Mouse (Mus musculus): ENCODE results near the gene Fhit.
"Not testable (repeated sequence)": the region's sequence is repeated elsewhere in the genome, so short reads cannot be mapped to it uniquely, and the experiment has no call there.

Fhit gene

DNA sequence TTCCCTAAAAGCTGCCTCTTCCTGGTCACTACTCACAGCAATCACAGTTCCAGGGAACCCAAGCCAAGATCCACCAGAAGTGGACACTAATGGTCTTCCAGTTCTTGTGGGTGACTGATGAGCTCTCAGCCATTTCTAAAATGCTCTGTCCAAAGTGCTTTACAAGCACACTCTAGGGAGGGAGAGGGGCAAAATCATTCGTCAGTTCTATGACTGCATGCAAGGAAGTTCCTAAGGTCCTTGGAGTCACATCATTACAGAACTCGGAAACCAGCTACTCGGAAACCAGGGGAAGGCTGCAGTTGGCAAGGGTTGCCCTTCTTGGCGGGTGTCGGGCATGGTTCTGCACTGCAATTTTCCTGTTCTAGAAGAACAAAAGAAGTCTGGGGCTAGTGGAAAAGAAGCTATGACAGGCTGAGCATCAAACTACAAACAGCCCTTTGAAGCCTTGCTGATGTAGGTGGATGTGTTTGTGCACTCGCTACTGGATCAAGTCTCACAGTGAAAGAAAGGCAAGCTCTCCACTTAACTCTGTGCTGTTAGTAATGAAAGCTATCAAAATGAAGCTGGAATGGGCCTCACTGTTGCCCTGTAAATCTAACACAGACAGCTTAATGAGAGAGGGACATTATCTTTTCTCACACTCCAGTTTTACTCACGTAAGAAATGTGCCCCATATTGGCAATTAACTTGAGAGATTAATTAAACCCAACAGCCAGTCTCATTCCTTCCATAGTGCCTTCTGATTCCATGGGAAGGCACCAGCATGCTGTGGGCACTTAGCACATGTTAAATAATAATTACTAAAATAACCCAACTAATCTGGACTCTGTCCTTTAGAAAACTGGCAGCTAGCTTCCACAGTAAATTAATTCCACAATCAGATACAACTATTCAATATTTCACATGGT lies 243.7 kb downstream of the Fhit start:
- DNase-seq (ENCODE audit: low spot score): no peak

DNA sequence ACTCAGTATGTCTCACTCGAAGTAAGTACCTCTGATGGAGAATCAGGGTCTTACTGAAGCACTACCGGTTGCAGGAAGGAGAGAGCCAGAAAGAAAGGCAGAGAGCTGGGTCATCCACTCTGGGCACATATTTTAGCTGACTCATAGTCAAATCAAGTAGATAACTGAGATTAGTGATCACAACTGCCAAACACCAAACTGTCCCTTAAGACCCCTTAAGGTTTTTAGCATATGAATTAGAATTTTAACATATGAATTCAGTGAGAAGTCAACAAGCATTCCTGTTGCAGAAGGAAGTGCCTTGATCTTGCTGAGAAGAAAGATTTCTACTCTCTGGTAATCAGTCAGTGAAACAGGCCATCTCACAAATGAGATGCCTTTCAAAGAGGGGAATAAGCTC lies 253.8 kb downstream of the Fhit start:
- DNase-seq (ENCODE audit: low spot score): no peak

DNA sequence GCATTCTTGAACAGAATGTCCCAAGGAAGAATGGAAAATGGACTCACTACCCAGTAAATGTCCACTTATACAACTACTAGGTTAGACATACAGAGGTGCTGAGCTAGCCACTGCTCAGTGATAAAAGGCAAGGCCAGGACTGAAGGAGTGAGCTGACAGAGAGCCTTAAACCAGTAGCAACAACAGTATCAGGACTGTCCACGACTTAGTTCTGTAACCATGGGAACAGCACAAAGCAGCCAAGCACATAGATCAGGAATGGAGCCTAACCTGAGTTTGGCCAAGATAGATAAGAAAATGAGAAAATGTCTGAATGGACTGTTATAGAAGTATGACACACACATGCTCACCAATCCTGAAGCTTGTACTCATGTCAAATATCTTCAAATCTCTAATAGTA lies 279.1 kb downstream of the Fhit start:
- no peak for DNase-seq (ENCODE audit: low spot score)

- no peak for DNase-seq (ENCODE audit: low spot score)
Observed at GRCm38 (mm10) chr14:10880749-10881148, 281.1 kb downstream of the Fhit start.

GRCm38 (mm10) chr14:10874595-10875372 lies 287.1 kb downstream of the Fhit start:
- no peak for DNase-seq (ENCODE audit: low spot score)

DNA sequence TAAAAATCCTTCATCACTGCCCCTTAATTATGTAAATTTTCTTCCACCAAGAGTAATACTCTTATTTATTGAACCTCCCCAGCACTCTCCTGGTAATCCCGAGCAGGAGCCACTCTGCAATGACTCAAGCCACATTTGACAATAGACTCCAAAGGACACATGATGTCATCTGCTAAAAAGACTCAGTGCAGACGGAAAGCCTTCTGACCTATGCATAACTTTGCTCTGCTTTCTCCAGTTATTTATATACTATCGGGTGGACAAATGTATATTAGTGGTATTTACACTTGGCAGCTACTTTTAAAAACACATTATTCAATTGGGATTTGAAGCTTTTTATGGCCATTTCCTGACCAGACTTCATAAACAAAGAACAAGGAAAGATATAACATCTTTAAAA lies 304.2 kb downstream of the Fhit start:
- DNase-seq (ENCODE audit: low spot score): no peak

GRCm38 (mm10) chr14:10851936-10852335 lies 309.9 kb downstream of the Fhit start:
- DNase-seq (ENCODE audit: low spot score): no peak

GRCm38 (mm10) chr14:10836001-10836400 lies 325.8 kb downstream of the Fhit start:
- no peak for DNase-seq (ENCODE audit: low spot score)

GRCm38 (mm10) chr14:10824819-10825218 lies 337.0 kb downstream of the Fhit start:
- no peak for DNase-seq (ENCODE audit: low spot score)

DNA sequence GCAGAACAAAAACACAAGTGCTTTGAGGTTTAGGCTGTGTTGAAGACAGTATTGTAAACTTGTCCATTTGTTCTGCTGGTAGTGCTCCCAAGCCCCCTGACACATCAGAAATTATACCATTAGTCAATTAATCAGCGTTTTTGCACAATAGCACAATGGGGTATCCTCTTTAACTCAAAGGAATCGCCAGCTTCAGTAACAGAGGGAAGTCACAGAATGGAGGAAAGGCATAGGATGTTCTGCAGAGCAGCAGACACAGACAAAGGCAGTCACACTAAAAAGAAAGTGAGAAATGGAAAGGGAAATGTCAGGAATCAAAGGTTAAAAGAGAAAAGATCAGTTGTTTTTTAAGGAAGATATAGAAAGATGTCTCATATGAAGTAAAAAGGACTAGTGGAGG lies 348.3 kb downstream of the Fhit start:
- no peak for DNase-seq (ENCODE audit: low spot score)

DNA sequence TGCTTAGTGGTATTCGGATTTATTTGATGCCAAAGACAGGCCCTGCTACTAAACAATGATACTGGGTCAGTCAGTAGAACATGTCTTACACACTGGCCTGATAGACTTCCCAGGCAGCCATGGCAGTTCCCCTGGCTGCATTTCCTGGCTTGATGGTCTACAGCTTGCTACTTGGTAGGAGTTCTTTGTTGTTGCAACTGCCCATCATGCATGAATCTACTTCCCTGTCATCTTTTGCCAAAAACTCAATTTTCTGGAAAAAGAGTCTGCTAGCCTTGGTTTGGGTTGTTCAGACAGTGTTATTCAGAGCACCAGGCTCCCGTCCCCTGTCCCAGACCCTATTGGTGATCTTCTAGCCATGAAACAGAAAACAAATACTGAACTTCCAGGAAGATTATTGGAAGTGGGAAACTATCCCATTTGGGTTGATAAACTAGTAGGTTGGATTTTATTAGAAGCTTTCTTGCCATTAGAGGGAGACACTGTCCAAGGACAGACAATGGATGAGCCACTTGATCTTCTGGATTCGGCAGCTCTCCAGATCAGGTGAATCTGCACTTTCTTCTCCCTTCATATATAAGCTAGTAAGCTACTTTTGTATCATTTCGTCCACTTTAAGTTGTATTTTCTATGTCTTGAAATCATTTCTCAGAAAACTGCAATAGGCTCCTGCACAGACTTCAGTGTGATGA lies 363.2 kb downstream of the Fhit start:
- no peak for DNase-seq (ENCODE audit: low spot score)

GRCm38 (mm10) chr14:10797595-10797994 lies 364.2 kb downstream of the Fhit start:
- no peak for DNase-seq (ENCODE audit: low spot score)

GRCm38 (mm10) chr14:10795498-10796075 lies 366.2 kb downstream of the Fhit start:
- no peak for DNase-seq (ENCODE audit: low spot score)

DNA sequence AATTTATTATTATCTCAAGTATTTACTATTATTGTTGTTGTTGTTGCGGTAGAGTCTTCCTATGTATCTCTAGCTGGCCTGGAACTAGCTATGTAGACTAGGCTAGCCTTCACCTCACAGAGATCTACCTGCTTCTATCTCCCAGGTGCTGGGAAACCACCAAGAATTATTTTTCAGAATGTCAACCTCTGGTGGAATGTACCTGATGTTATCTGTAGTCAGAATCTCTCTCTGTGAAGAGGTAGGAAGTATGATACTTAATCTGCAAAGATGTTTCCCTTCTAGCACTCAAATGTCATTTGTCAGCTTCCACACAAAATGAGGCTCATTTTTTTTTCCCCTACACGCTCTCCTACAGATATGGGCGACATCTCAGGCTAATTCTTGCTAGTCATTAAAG lies 377.9 kb downstream of the Fhit start:
- DNase-seq (ENCODE audit: low spot score): no peak

GRCm38 (mm10) chr14:10778721-10779120 lies 383.1 kb downstream of the Fhit start:
- DNase-seq (ENCODE audit: low spot score): no peak

GRCm38 (mm10) chr14:10754883-10755282 lies 407.0 kb downstream of the Fhit start:
- DNase-seq (ENCODE audit: low spot score): not testable (repeated sequence)

DNA sequence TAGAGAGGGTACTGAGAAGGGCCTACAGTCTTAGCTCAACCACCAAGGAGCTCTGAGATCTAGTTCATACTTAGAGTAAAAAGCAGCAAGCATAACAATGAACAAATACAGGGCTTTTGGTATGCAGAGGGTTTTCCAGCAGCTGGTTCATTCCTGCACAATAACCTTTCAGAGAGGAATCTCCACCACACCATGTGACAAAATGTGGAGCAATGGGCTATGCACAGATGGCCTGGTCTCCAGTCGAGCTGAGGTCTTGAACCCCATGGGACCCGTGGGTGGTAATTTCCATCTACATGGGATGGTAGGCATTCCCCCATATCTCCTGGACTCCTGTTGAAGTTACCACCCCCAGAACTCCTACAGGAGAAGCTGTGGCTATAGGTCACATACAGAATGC lies 423.8 kb downstream of the Fhit start:
- no peak for DNase-seq (ENCODE audit: low spot score)

GRCm38 (mm10) chr14:10722525-10722924 lies 439.3 kb downstream of the Fhit start:
- DNase-seq (ENCODE audit: low spot score): no peak

DNA sequence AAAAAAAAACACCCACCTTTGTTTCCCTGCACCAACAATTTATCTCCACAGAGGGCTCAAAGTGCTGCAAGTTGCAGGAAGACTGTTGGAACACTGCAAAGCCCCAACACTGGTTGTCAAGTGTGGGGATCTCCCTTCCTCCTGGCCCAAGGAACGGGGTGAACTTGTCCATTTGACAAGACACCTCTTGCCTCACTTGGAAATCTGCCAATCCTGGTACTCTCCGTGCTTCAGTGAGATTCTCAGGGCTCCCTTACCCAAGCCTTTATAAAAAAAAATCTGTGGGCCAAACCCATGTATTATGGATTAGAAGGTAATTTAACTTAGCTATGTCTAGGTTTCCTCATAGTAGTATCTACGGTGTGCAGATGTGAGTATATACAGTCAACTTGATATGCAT lies 448.9 kb downstream of the Fhit start:
- no peak for DNase-seq (ENCODE audit: low spot score)

DNA sequence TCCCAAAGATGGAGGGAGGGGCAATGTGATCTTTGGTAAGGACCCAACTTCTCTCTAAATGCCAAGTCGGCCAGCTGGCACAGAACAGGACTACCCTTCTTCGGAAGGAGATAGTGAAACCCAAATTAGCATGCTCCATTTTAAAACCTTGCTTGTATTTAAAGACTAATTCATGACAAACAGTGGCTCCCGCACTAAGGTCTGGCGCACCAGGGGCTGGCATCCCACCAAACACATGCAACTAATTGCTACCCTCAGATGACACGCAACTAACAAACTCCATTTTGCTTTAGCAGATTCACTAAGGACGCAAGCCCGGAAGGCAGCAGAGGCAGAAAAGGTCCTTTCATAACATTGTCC lies 449.3 kb downstream of the Fhit start:
- DNase-seq (ENCODE audit: low spot score): no peak

- no peak for DNase-seq (ENCODE audit: low spot score)
Observed at GRCm38 (mm10) chr14:10711841-10712521, 449.9 kb downstream of the Fhit start.

DNA sequence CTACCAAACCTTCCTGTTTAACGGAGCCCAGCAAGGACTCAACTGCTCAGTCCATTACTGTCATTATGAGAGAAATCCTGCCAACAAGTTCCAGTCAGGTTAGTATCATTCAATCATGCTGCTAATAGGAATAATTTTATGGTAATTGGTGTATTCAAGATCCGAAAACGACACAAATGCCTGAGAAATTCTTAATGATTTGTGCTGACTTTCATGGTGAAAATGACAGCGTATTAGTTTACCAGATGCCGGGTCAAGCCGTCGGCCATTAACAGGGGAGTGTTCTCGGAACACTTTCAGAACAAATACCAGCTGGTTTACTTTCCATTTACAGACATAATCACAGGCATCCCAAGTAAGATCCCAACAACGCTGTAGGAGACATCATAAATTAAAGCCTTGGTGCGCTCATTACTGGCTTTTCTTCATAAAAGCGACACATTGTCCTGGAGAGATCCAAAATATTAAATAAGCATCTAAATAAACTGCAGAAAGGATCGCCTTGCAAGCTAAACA lies 451.0 kb downstream of the Fhit start:
- no peak for DNase-seq (ENCODE audit: low spot score)

Measured in ovary, postnatal 14 days (tissue).